Mouse (Mus musculus) brain, adult 10 weeks (tissue): ENCODE measurements around the gene Vars2. TPM values are rescaled to one million over a fixed set of nuclear protein-coding genes. Genes with fewer than 3 reads are reported as not detected.

Experiments
- polyA plus RNA-seq: library from polyadenylated mRNA; stranded (reverse); fragments of 350-450 nt; fragmentation: Illumina TruSeq; extraction: RNeasy Lipid Tissue Mini Kit (QIAGEN cat#74804); gene quantifications from one replicate; pipeline ENCODE4 v1.2.3, GENCODE M21; 2015; ENCODE audit warnings: low read depth, low replicate concordance

Vars2 gene
- polyA plus RNA-seq, result 20.2 TPM

DNA sequence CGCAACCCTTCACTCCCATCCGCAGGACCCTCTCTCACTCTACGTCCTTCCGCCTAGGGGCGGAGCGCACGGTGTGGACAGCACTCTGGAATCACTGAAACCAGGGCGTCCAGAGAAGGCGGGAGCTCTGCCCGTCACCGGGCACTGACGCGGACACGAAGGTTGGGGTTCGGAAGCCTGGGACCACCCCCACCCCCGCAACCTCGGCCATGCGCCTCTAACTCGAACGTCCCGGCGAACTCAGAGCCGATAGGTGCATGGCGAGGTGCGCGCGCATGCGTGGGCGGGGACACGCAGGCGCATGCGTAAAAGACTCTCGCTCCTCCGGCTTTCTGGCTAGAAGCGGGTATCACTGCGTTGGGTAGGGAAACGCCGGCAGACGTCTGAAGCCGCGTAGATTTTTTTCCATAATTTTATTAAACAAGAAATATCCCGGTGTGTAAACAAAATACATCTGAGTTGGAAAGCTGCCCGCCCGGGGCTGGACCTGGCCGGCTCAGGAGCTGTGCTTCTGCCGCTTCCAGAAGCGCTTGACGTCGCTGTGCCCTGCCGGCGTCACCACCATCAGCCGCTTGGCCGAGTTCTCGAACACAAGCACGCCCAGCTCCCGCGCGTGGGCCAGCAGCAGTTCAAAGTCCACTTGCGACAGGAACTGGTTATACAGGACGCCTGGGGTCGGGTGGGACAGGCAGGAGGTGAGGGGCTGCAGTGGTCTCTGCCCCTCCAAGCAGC is at the start of gene Vars2:
Gene Vars2, minus strand, starts transcription at position 259 of the 732 bp plus-strand sequence.

DNA sequence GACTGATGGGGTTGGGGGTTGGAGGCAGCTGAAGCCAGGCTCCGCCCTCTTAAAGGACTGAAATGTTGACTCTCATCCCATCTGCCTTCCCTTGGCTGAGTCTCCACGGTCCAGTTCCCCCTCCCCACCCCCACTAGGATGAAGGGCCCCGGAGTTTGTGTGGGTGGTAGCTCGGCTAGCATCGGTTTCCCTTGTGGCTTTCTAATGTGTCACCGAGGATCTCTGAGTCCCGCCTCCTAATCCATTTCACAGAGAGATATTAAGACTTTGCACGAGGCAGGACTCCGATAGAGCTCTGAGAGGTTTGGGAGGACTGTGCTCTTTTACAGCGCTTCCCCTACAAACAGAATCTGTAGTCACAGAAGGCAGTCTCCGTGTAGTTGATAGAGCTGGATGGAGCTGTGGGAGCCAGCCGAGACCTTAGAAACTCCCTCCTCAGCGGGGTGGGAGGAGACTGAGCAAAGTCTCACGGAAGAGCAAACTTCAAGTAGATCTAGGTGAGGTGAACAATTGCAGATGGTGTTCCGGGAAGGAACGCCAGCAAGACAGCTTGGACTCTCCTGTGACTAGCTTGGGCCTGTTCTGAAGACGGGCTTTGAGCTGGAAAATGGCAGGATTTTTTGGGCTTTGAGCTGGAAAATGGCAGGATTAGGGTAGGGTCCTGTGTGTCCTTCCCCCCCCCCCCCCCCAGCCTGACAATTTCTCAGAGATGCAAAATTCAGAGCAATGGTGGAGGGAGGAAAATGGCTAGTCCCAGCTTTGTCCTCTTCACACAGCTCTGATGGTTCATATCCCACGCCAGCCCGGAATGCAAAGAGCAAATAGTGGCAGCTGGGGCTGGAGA is 37.5 kb upstream of the Vars2 start, which contains the start of gene Ddr1:
Gene Ddr1, minus strand, starts transcription at position 1 of the 844 bp plus-strand sequence.

DNA sequence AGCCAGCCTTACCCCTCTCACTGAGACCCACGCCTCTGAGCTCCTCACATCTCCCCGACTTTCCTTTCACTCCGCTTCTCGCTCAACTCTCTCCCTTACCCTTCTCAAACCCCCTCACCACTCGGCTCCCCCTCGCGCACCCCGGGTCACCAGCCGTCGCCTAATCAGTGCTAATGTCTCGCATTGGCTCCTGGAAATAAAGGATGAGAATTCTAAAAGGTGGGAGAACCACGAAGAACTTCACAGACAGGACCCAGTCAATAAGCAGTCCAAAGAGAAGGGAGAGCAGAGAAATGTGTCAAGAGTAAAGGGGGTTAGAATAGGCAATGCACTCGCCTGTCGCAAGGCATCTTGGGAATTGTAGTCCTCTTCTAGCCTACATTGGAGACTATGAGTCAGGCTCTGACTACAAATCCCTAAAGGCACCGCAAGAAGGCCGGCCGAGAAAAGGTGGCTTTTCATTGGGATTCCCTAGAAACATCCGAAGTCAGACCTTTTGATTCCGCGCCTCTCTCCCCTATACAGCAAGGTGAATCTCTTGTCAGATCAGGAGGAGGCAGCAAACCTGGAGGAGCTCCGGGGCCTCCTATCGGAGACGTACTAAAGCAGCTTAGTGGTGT is 6.1 kb upstream of the Vars2 start, which contains the start of gene Gtf2h4:
Gene Gtf2h4, minus strand, starts transcription at position 324 of the 620 bp plus-strand sequence.

DNA sequence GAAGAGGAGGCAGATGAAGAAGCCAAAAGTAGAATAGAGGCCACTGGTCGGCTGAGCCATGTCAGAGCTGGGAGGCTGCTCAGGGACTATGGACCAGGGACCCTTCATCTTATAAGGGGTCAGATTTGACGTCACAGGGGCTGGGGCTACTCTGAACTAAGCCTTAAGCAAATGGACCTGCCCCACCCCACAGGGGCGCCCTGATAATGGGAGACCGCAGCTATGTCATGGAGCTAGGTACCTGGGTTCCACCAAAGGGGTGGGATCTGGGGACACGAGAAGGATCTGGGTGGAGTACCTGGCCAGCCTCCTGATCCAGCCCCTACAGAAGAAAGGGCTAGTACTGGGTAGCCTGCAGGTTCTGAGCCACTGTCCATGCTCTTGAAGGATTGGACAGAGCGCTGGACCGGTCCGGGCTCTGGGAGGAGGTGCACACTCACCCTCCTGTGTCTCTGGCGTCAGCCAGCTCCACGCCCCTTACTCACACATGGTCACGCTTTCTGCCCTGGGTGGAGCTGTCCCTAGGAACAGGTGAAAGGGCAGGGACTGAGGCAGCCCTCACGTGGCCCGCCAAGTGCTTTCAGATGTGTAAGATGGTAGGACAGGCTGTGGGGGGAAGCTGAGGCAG is 23.7 kb downstream of the Vars2 start, which contains the start of gene Mucl3:
Gene Mucl3, minus strand, starts transcription at position 87 of the 628 bp plus-strand sequence.

DNA sequence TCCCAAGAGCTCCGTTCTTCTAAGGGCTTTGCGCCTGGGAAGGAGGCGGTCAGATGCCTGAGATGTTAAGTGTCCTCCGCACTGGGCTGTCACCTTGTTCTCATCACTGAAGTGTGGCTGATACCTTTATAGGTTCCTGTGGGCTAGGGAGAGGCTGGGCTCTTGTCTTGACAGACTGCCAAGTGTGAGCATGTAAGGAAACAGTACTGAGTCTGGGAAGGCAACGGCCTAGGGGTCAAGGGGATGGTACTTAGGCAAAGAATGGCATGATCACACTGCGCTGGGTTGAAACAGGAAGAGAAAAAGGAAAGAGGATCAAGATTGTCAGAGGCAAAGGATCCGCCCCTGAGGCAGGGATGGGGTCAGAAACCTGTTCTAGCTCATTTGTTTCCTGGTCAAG is 40.9 kb downstream of the Vars2 start, which contains the start of gene Gm9573:
Gene Gm9573, minus strand, starts transcription at position 101 of the 400 bp plus-strand sequence.

Other genes starting within 250 kb of the Vars2 start
- gene H2-Q6, start 242.7 kb downstream of the Vars2 start, polyA plus RNA-seq, result 0.34 TPM
- gene H2-Q7, start 228.4 kb downstream of the Vars2 start, polyA plus RNA-seq, result 0.61 TPM
- not detected for gene H2-Q10, start 197.5 kb downstream of the Vars2 start, polyA plus RNA-seq
- gene Pou5f1, start 161.6 kb downstream of the Vars2 start, polyA plus RNA-seq, result not detected
- gene Tcf19, start 150.8 kb downstream of the Vars2 start, polyA plus RNA-seq, result 7.8 TPM
- gene Cchcr1, start 150.5 kb downstream of the Vars2 start, polyA plus RNA-seq, result 4.6 TPM
- gene Psors1c2, start 134.4 kb downstream of the Vars2 start, polyA plus RNA-seq, result 0.61 TPM
- 1.4 TPM for gene Cdsn, start 115.5 kb downstream of the Vars2 start, polyA plus RNA-seq
- gene 2300002M23Rik, start 100.1 kb downstream of the Vars2 start, polyA plus RNA-seq, result not detected
- gene Sfta2, start 66.0 kb downstream of the Vars2 start, polyA plus RNA-seq, result not detected
- not detected for gene Gm9573, start 41.0 kb downstream of the Vars2 start, polyA plus RNA-seq
- gene Mucl3, start 23.9 kb downstream of the Vars2 start, polyA plus RNA-seq, result not detected
- 19.8 TPM for gene Gtf2h4, start 6.1 kb upstream of the Vars2 start, polyA plus RNA-seq
- 52.9 TPM for gene Ddr1, start 37.0 kb upstream of the Vars2 start, polyA plus RNA-seq
- 14.8 TPM for gene Ier3, start 154.1 kb upstream of the Vars2 start, polyA plus RNA-seq
- gene Flot1, start 155.6 kb upstream of the Vars2 start, polyA plus RNA-seq, result 140 TPM
- gene Tubb5, start 170.7 kb upstream of the Vars2 start, polyA plus RNA-seq, result 402 TPM
- 7.9 TPM for gene Mdc1, start 173.9 kb upstream of the Vars2 start, polyA plus RNA-seq
- gene Nrm, start 193.7 kb upstream of the Vars2 start, polyA plus RNA-seq, result 3.0 TPM
- 8.6 TPM for gene Ppp1r18, start 198.0 kb upstream of the Vars2 start, polyA plus RNA-seq
- gene Dhx16, start 212.2 kb upstream of the Vars2 start, polyA plus RNA-seq, result 27.2 TPM
- 90.2 TPM for gene 2310061I04Rik, start 229.8 kb upstream of the Vars2 start, polyA plus RNA-seq
- 53.4 TPM for gene Atat1, start 242.5 kb upstream of the Vars2 start, polyA plus RNA-seq
- gene Mrps18b, start 248.8 kb upstream of the Vars2 start, polyA plus RNA-seq, result 53.1 TPM
- 30.3 TPM for gene Ppp1r10, start 248.8 kb upstream of the Vars2 start, polyA plus RNA-seq